Mouse (Mus musculus) ES-Bruce4 (cell line): ENCODE measurements around the gene Aspscr1. TPM values are rescaled to one million over a fixed set of nuclear protein-coding genes. Genes with fewer than 3 reads are reported as not detected.

Source experiments
- H3K27ac ChIP-seq: 2 replicates; pipeline ENCODE4 v1.5.1; 2012; ENCODE audit warnings: low read length, inconsistent platforms; ENCODE audit not compliant: insufficient read depth
- H3K27me3 ChIP-seq: 2 replicates; pipeline ENCODE4 v1.6.1; 2012; ENCODE audit warnings: mild to moderate bottlenecking, low read length, inconsistent platforms; ENCODE audit not compliant: control insufficient read depth, poor library complexity, insufficient read depth, severe bottlenecking
- H3K36me3 ChIP-seq: 2 replicates; pipeline ENCODE4 v1.6.1; 2012; ENCODE audit warnings: inconsistent platforms, mild to moderate bottlenecking, low read length, moderate library complexity; ENCODE audit not compliant: control insufficient read depth, poor library complexity, insufficient read depth, severe bottlenecking
- H3K4me1 ChIP-seq: one replicate; pipeline ENCODE4 v1.8.1; 2011; ENCODE audit warnings: low read length; ENCODE audit not compliant: control insufficient read depth, insufficient read depth
- H3K4me3 ChIP-seq: 2 replicates; pipeline ENCODE4 v1.5.1; 2011; ENCODE audit warnings: low read depth, mild to moderate bottlenecking, low read length
- H3K9ac ChIP-seq: 2 replicates; pipeline ENCODE4 v1.6.1; 2012; ENCODE audit warnings: low read depth, mild to moderate bottlenecking, inconsistent platforms; ENCODE audit not compliant: poor library complexity, severe bottlenecking
- H3K9me3 ChIP-seq: replicated peaks from 2 replicates; pipeline ENCODE4 v1.6.1; 2012; ENCODE audit warnings: mild to moderate bottlenecking, low read length, inconsistent platforms; ENCODE audit not compliant: control insufficient read depth, poor library complexity, insufficient read depth, severe bottlenecking
- CTCF ChIP-seq: IDR thresholded peaks from one replicate; pipeline ENCODE4 v1.8.1; 2011; ENCODE audit warnings: low read depth, low read length
- EP300 ChIP-seq: IDR thresholded peaks from 2 replicates; pipeline ENCODE4 v1.6.1; 2011; ENCODE audit warnings: low read depth, low read length; ENCODE audit not compliant: insufficient read depth
- POLR2A ChIP-seq: IDR thresholded peaks from one replicate; pipeline ENCODE4 v1.8.1; 2011; ENCODE audit warnings: low read length; ENCODE audit not compliant: insufficient read depth
- polyA plus RNA-seq: library from polyadenylated mRNA; stranded (reverse); fragments of >200 nt; gene quantifications from 2 replicates; pipeline ENCODE4 v1.2.4, GENCODE M21; 2011; ENCODE audit warnings: low read depth; ENCODE audit not compliant: missing spikeins, insufficient read depth, insufficient read length

Gene Aspscr1
- polyA plus RNA-seq, 1 experiment, result 50.8 TPM

GRCm38 (mm10) chr11:120630881-120631725, 41.7 kb upstream of the Aspscr1 start:
- H3K4me3 ChIP-seq, result peak overlapping the region; percentile 55
- no peaks in the 10 kb centered on the region for H3K4me1 ChIP-seq
- peaks cover 8% of the 10 kb centered on the region; the same call in 1 of the 2 replicates for H3K36me3 ChIP-seq
- H3K9me3 ChIP-seq, result no peaks in the 10 kb centered on the region
- H3K9ac ChIP-seq, result peak overlapping the region; percentile 99
- peak overlapping the region; percentile 77 for H3K27ac ChIP-seq
- no peak for TF ChIP-seq POLR2A
- TF ChIP-seq CTCF, result no peak
- TF ChIP-seq EP300, result no peak
- H3K27me3 ChIP-seq, result no peaks in the 10 kb centered on the region

- Histone ChIP-seq H3K4me3 (peak overlapping the region; percentile 93), H3K9me3 (no peaks in the 10 kb centered on the region), H3K27me3 (no peaks in the 10 kb centered on the region), H3K36me3 (peaks cover 8% of the 10 kb centered on the region; the same call in 1 of the 2 replicates), H3K27ac (peak overlapping the region; percentile 44; the same call in 1 of the 2 replicates), H3K9ac (peak overlapping the region; percentile 99), H3K4me1 (no peaks in the 10 kb centered on the region)
- TF ChIP-seq POLR2A (no peak), CTCF (no peak), EP300 (no peak)
Observed at GRCm38 (mm10) chr11:120631726-120632448, 40.9 kb upstream of the Aspscr1 start.

GRCm38 (mm10) chr11:120632559-120633519, 39.9 kb upstream of the Aspscr1 start:
- no peak for TF ChIP-seq POLR2A
- TF ChIP-seq CTCF, result no peak
- no peak for TF ChIP-seq EP300
- no peaks in the 10 kb centered on the region for H3K4me1 ChIP-seq

GRCm38 (mm10) chr11:120633520-120634343, 39.0 kb upstream of the Aspscr1 start, which contains the start of gene Mafg:
Mafg (minus strand) TSS chr11:120633600.
- H3K4me3 ChIP-seq, result peak within 1 kb of the TSS; percentile 93
- peak within 1 kb of the TSS; percentile 68 for H3K27ac ChIP-seq
- H3K36me3 ChIP-seq, result peaks cover 6% of the 10 kb centered on the region; the same call in 1 of the 2 replicates
- H3K4me1 ChIP-seq, result no peaks in the 10 kb centered on the region
- H3K27me3 ChIP-seq, result no peaks in the 10 kb centered on the region
- TF ChIP-seq EP300 (no peak), POLR2A (peak; percentile 36)
- no peaks in the 10 kb centered on the region for H3K9me3 ChIP-seq
- peak within 1 kb of the TSS; percentile 99 for H3K9ac ChIP-seq

More at GRCm38 (mm10) chr11:120632559-120633519, 39.9 kb upstream of the Aspscr1 start:
- peak overlapping the region; percentile 44 for H3K27ac ChIP-seq
- no peaks in the 10 kb centered on the region for H3K27me3 ChIP-seq
- H3K36me3 ChIP-seq, result peaks cover 8% of the 10 kb centered on the region; the same call in 1 of the 2 replicates
- no peaks in the 10 kb centered on the region for H3K9me3 ChIP-seq
- H3K9ac ChIP-seq, result peak overlapping the region; percentile 99
- H3K4me3 ChIP-seq, result peak overlapping the region; percentile 93

- Histone ChIP-seq H3K4me3 (no peak overlapping the region), H3K4me1 (no peaks in the 10 kb centered on the region), H3K27me3 (no peaks in the 10 kb centered on the region), H3K36me3 (no peaks in the 10 kb centered on the region), H3K27ac (no peak overlapping the region), H3K9ac (peak overlapping the region; percentile 99; the same call in 1 of the 2 replicates), H3K9me3 (no peaks in the 10 kb centered on the region)
- TF ChIP-seq POLR2A, result no peak
- no peak for TF ChIP-seq EP300
- no peak for TF ChIP-seq CTCF
Observed at GRCm38 (mm10) chr11:120634810-120635209, 38.0 kb upstream of the Aspscr1 start.
